Mouse (Mus musculus) E14TG2a.4 (cell line): Measurements from ENCODE around the gene Tnfsf12.

ENCODE experiments used
- H3K27me3 ChIP-seq: 2 replicates; pipeline ENCODE4 v1.6.1; 2014; ENCODE audit warnings: low read length, control low read depth; ENCODE audit not compliant: insufficient read depth
- H3K36me3 ChIP-seq: 2 replicates; pipeline ENCODE4 v1.6.1; 2014; ENCODE audit warnings: low read length, control low read depth; ENCODE audit not compliant: insufficient read depth
- H3K4me1 ChIP-seq: replicated peaks from 2 replicates; pipeline ENCODE4 v1.6.1; 2014; ENCODE audit warnings: low read depth, low read length, control low read depth
- H3K4me3 ChIP-seq: replicated peaks from 2 replicates; pipeline ENCODE4 v1.5.1; 2014; ENCODE audit warnings: mild to moderate bottlenecking, low read length
- H3K9me3 ChIP-seq: 2 replicates; pipeline ENCODE4 v1.6.1; 2014; ENCODE audit warnings: low read length, control low read depth
- CTCF ChIP-seq: conservative IDR thresholded peaks from 2 replicates; pipeline ENCODE4 v1.5.1; 2014; ENCODE audit warnings: low read length
- NANOG ChIP-seq: IDR thresholded peaks from 2 replicates; pipeline ENCODE4 v1.6.1; 2014; ENCODE audit warnings: borderline replicate concordance, low read length, mixed read lengths
- POU5F1 ChIP-seq: IDR thresholded peaks from 2 replicates; pipeline ENCODE4 v1.6.1; 2014; ENCODE audit warnings: low read length, borderline replicate concordance

The Tnfsf12 gene

DNA sequence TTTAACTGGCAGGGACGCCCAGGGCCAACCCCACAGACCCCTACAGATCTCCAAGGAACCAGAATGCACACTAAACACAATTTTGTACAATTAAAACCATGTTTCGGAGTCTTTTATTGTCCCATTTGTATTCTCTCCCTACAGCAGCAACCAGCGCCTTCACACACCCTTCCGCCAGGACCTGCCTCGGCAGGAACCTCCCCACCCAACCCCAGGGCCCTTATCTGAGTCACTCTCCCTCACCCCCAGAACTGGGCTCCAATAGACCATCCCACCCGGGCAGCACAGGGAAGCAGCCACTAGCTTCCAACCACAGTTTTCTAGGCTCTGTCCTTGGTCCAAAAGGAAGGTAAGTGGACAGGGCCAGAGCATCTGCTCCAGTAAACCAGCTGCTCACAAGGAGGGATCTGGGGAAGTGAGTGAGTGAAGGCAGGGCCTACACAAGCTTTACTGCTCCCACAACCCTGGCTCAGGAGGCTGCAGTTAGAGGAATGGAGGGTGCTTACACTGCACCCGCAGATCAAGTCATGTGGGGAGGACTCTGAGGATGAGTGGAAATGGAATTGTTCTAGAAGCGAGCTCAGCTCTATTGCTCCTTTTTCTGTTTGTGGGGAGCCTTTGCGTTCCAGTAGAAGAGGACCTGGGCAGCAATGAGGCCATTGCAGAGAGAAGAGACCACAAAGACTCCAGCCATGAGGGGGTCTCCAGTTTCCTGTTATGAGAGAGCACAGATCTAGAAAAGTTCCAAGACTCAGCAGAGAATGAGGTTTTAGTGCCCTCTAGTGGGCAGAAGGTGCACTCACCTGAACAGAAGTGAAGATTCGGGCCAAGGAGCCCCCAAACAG, 38.8 kb downstream of the Tnfsf12 start:
- Histone ChIP-seq H3K4me1 (peaks cover 94% of the 10 kb centered on the region), H3K9me3 (no peaks in the 10 kb centered on the region), H3K27me3 (no peaks in the 10 kb centered on the region), H3K4me3 (peak overlapping the region; percentile 84), H3K36me3 (peaks cover 78% of the 10 kb centered on the region)
- TF ChIP-seq POU5F1 (no peak), NANOG (no peak), CTCF (peak; percentile 80)

DNA sequence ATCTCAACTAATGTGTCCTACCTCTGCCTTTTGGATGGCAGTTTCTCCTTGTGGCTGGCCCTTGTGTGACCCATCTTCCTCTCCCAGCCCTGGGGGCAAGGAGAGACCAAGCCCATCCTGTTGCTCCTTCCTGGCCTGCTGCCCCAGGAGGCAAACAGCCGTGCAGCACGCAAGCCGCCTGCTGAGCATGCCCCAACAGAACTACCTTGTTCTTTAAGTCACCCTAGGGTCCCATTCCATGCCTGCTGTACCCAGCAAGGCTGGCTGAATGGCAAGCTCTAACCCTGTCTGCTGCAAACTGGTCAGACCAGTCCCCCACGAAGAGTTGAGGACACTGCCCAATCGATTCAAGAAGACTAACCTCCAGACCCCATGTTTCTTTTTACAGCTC, 39.6 kb downstream of the Tnfsf12 start:
- no peak for TF ChIP-seq POU5F1
- no peak for TF ChIP-seq NANOG
- H3K27me3 ChIP-seq: no peaks in the 10 kb centered on the region
- H3K36me3 ChIP-seq: peaks cover 86% of the 10 kb centered on the region
- peaks cover 93% of the 10 kb centered on the region for H3K4me1 ChIP-seq
- H3K9me3 ChIP-seq: no peaks in the 10 kb centered on the region
- peak overlapping the region; percentile 84 for H3K4me3 ChIP-seq

- TF ChIP-seq CTCF (peak; percentile 60), POU5F1 (no peak)
- Histone ChIP-seq H3K9me3 (no peaks in the 10 kb centered on the region), H3K36me3 (peaks cover 87% of the 10 kb centered on the region), H3K27me3 (no peaks in the 10 kb centered on the region), H3K4me1 (peaks cover 94% of the 10 kb centered on the region), H3K4me3 (peak within 1 kb of the TSS; percentile 84)
Measured at GRCm38 (mm10) chr11:69655264-69656064, 40.2 kb downstream of the Tnfsf12 start, which contains the start of gene Sox15. Gene Sox15 (plus strand): TSS chr11:69655314.

GRCm38 (mm10) chr11:69654760-69655159, 40.9 kb downstream of the Tnfsf12 start:
- Histone ChIP-seq H3K27me3 (no peaks in the 10 kb centered on the region), H3K36me3 (peaks cover 87% of the 10 kb centered on the region), H3K4me3 (peak overlapping the region; percentile 84), H3K9me3 (no peaks in the 10 kb centered on the region), H3K4me1 (peaks cover 94% of the 10 kb centered on the region)
- TF ChIP-seq NANOG: no peak
- no peak for TF ChIP-seq POU5F1
- TF ChIP-seq CTCF: no peak

- Histone ChIP-seq H3K27me3 (no peaks in the 10 kb centered on the region), H3K9me3 (no peaks in the 10 kb centered on the region), H3K4me1 (peaks cover 84% of the 10 kb centered on the region), H3K36me3 (peaks cover 87% of the 10 kb centered on the region), H3K4me3 (no peak overlapping the region; the same call in 1 of the 2 replicates)
- TF ChIP-seq NANOG (no peak), CTCF (no peak), POU5F1 (no peak)
Measured at GRCm38 (mm10) chr11:69653399-69653798, 42.2 kb downstream of the Tnfsf12 start.

DNA sequence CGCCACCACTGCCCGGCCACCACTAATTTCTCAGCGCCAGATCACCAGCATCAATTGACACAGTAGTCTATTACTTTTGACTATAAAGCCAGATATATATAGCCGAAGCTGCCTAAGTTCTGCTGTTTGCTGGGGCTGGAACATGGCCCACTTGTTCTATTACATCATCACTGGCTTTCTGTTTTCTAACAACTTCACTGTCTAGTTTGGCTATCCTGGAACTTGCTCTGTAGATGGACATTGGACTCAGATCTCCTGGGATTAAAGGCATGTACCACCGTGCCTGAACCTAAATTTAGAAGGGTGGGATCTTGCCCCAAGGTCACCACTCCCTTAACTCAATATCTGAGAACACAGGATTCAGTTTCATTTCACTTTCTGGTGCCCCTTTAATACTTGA, 49.8 kb downstream of the Tnfsf12 start:
- Histone ChIP-seq H3K36me3 (peaks cover 100% of the 10 kb centered on the region), H3K4me1 (peaks cover 22% of the 10 kb centered on the region), H3K4me3 (no peak overlapping the region), H3K27me3 (no peaks in the 10 kb centered on the region), H3K9me3 (no peaks in the 10 kb centered on the region)
- no peak for TF ChIP-seq NANOG
- no peak for TF ChIP-seq CTCF
